11 mouse cellular contexts compared by ENCODE assay signal in the genomic region with DNA sequence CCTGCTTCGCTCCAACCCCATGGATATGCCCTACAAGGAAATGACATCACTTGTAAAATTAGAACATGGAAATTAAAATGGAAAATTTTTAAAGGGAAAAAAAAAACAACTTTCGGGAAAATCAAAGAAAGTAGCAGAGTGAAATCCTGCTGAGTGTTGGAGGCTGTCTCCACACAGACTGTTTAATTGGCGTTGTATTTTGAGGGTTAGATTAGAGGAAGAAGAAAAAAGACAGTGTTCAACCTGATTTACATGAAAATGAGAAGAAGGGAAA.
"Had no signal": no experiment of that assay in that cellular context is flagged by ENCODE, and none has a peak within 500 bp of the region (broad histone marks: within the 10 kb centered on the region; RNA-seq: fewer than 3 reads in every experiment).

No protein-coding gene starts in this region.

- H3K27me3 ChIP-seq: kidney, embryonic 15.5 days; limb, embryonic 13.5 days; neural tube, embryonic 15.5 days had no signal

- H3K4me2 ChIP-seq: kidney, embryonic 15.5 days; limb, embryonic 13.5 days; neural tube, embryonic 15.5 days had no signal

- H3K9me3 ChIP-seq: kidney, embryonic 15.5 days; limb, embryonic 13.5 days; neural tube, embryonic 15.5 days had no signal

- DNase-seq: kidney, postnatal 14 days; layer of hippocampus, adult 9-11 months; layer of hippocampus, postnatal 36 days; left cerebral cortex, postnatal 4 days; thymus, postnatal 14 days had no signal

- H3K9ac ChIP-seq: kidney, embryonic 15.5 days; limb, embryonic 13.5 days; liver, embryonic 14.5 days; neural tube, embryonic 15.5 days had no signal

- H3K36me3 ChIP-seq: kidney, embryonic 15.5 days; neural tube, embryonic 15.5 days had no signal

- H3K4me3 ChIP-seq: kidney, embryonic 15.5 days; limb, embryonic 13.5 days; myocyte; neural tube, embryonic 15.5 days had no signal

- H3K27ac ChIP-seq: kidney, embryonic 15.5 days; limb, embryonic 13.5 days; liver, embryonic 14.5 days; neural tube, embryonic 15.5 days; stomach, postnatal 0 days had no signal

- H3K4me1 ChIP-seq: kidney, embryonic 15.5 days; neural tube, embryonic 15.5 days had no signal
